Mouse (Mus musculus): ENCODE measurements at regions not wholly inside any gene's neighbourhood (a gene's known extent, or its start where the extent isn't known, plus 50 kb on each side); places are given as distances from the start of the nearest gene placed in this dataset.

GRCm38 (mm10) chr13:44044546-44045216 lies 260.1 kb downstream of the Cd83 start:
- Histone ChIP-seq H3K27ac (no peak overlapping the region), H3K27me3 (no peaks in the 10 kb centered on the region), H3K4me3 (no peak overlapping the region), H3K36me3 (no peaks in the 10 kb centered on the region), H3K4me2 (replicated peaks) (no peak overlapping the region), H3K9ac (no peak overlapping the region), H3K4me1 (peaks cover 8% of the 10 kb centered on the region), H3K9me3 (no peaks in the 10 kb centered on the region)
- ATAC-seq (ENCODE audit: insufficient number of reproducible peaks, insufficient read depth, low FRiP score, low TSS enrichment) = no peak
- WGBS = 86% methylated on average over 23 of the region's 23 CpGs

DNA sequence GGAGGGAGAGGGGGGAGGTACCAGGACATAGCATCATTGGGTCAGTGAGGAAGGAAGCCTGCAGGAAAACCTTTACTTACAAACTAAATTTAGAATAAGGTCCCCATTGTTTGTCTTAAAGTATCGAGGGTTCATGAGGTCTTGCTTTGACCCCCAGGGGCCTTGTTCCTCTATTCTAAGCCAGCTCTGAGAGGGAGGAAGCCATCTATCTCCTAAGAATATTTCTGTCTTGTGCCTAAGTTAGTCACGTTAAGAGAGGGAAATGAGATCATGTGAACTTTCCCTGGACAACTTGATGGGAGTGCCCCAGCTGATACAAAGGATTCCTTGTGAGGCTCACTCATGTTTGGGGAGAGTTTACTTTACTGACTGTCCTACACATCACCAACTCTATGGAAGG lies 261.9 kb downstream of the Cd83 start:
- Histone ChIP-seq H3K36me3 (no peaks in the 10 kb centered on the region), H3K27me3 (no peaks in the 10 kb centered on the region), H3K27ac (no peak overlapping the region), H3K4me2 (replicated peaks) (no peak overlapping the region), H3K9me3 (no peaks in the 10 kb centered on the region), H3K4me3 (no peak overlapping the region), H3K9ac (no peak overlapping the region), H3K4me1 (peaks cover 8% of the 10 kb centered on the region)
- no peak for ATAC-seq (ENCODE audit: insufficient number of reproducible peaks, insufficient read depth, low FRiP score, low TSS enrichment)
- 17% methylated on average over 2 of the region's 2 CpGs for WGBS

GRCm38 (mm10) chr13:44054157-44054556 lies 269.6 kb downstream of the Cd83 start:
- Histone ChIP-seq H3K27ac (no peak overlapping the region), H3K4me2 (replicated peaks) (no peak overlapping the region), H3K9ac (no peak overlapping the region), H3K27me3 (no peaks in the 10 kb centered on the region), H3K9me3 (no peaks in the 10 kb centered on the region), H3K36me3 (no peaks in the 10 kb centered on the region), H3K4me1 (peaks cover 10% of the 10 kb centered on the region; the same call in 1 of the 2 replicates), H3K4me3 (no peak overlapping the region)
- WGBS = 58% methylated on average over 7 of the region's 7 CpGs
- no peak for ATAC-seq (ENCODE audit: insufficient number of reproducible peaks, insufficient read depth, low FRiP score, low TSS enrichment)

DNA sequence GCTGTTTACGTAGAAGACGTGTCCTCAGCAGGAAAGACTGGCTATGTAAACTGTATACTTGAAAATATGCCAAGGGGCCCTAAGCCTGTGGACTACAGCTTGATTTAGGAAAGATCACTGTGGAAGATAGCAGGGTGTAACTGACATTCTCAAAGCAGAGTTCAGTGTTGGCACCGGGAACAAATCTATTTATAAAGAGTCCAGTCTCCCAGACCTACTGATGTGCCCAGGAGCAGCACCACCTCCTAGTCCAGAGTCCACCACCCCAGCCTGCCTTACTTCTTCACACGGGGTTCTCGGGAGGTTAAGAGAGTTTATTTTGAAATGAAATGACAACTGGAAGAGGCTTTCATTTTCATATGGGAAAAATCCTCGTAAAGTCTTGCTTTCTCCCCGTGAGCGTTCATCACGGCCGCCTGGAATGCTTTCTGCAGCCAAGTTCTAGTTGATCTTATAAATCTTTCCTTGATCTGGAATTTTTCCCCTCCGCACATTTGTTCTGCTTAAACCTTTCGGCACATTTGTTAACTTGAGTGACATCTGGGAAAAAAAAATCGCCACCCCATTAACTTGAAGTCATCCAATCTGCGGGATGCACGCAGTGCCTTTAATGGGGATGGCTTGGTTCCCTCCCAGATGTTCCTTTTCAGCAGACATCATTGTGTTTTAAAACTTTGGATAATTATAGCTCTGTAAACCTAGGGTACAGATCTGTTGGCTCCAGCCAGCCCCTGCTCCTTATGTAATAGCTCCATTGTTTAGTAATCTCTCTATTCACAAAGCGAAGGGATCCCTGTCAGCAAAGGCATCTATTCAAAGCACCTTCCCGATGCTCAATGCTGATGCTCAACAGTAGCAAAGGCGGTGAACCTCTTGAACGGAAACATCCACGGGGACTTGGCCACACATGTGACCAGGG lies 271.3 kb downstream of the Cd83 start:
- no peak for ATAC-seq (ENCODE audit: insufficient number of reproducible peaks, insufficient read depth, low FRiP score, low TSS enrichment)
- Histone ChIP-seq H3K4me3 (no peak overlapping the region), H3K9me3 (no peaks in the 10 kb centered on the region), H3K27ac (no peak overlapping the region), H3K9ac (no peak overlapping the region), H3K27me3 (no peaks in the 10 kb centered on the region), H3K4me1 (peaks cover 10% of the 10 kb centered on the region; the same call in 1 of the 2 replicates), H3K4me2 (replicated peaks) (0 out of 2 replicates have a peak overlapping the region, but pooled peaks have one; percentile 1), H3K36me3 (no peaks in the 10 kb centered on the region)
- WGBS = 45% methylated on average over 20 of the region's 20 CpGs

DNA sequence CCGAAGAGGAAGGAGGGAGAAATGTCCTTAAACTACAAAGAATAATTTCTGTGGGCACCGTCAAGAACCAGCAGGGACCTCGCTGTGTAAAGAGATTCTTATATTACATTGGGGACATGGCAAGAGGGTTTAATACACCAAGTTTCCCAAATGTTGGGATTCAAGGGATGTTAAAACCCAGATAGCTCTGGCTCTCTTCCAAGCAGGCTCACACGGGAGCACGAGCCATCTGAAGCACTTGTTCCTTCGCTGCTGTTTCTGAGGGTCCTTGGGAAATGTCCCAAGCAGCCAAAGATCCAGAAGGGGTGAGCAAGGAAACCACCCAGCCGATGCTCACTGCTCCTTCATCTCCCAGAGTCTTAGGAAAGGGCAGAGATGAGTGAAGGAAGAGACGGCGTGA lies 272.1 kb downstream of the Cd83 start:
- H3K4me1 ChIP-seq = peaks cover 11% of the 10 kb centered on the region; the same call in 1 of the 2 replicates
- WGBS = 81% methylated on average over 9 of the region's 9 CpGs

DNA sequence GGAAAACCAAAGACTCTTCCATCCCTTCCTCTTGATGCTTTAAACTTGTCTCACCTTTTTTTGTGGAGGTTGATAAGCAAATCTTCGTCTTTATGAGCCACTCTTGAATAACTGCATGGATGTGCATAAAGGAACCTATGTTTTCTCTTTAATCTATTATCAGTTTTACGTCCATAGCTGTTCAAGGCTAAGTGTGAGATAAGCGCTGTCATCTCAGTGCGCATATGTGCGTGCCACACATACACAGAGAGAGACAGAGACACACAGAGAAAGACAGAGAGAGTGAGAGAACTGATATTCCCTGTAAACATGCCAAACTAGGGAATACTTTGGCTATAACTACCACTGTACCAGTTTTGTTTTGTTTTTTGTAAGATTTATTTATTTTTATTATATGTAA lies 273.0 kb downstream of the Cd83 start:
- H3K9ac ChIP-seq = no peak overlapping the region
- H3K27me3 ChIP-seq = no peaks in the 10 kb centered on the region
- H3K27ac ChIP-seq = no peak overlapping the region
- peaks cover 13% of the 10 kb centered on the region; the same call in 1 of the 2 replicates for H3K4me1 ChIP-seq
- no peaks in the 10 kb centered on the region for H3K36me3 ChIP-seq
- H3K4me2 ChIP-seq (replicated peaks) = no peak overlapping the region
- WGBS = 94% methylated on average over 5 of the region's 5 CpGs
- no peaks in the 10 kb centered on the region for H3K9me3 ChIP-seq
- ATAC-seq (ENCODE audit: insufficient number of reproducible peaks, insufficient read depth, low FRiP score, low TSS enrichment) = no peak
- H3K4me3 ChIP-seq = no peak overlapping the region

More for the DNA sequence above, 272.1 kb downstream of the Cd83 start:
- H3K27me3 ChIP-seq = no peaks in the 10 kb centered on the region
- no peaks in the 10 kb centered on the region for H3K9me3 ChIP-seq
- H3K4me2 ChIP-seq (replicated peaks) = no peak overlapping the region
- H3K9ac ChIP-seq = no peak overlapping the region
- ATAC-seq (ENCODE audit: insufficient number of reproducible peaks, insufficient read depth, low FRiP score, low TSS enrichment) = no peak
- H3K4me3 ChIP-seq = no peak overlapping the region
- H3K36me3 ChIP-seq = no peaks in the 10 kb centered on the region
- no peak overlapping the region for H3K27ac ChIP-seq

DNA sequence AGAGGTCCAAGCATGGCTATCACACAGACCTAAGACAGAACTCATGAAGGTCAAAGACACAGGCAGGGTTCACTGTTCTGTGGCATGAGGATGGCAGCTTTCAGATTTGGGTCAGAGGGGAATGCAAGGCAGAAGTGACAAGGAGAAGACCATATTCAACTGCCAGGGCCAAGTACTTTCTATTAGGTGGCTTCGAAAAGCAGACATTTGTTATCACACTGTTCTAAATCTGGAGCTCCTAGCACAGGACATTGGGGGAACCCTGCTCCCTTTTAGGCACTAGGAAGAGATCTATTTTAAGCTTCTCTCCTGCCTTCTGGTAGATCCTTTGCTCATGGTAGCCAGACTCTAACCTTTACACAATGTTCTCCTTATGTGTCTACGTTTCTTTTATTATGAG lies 273.7 kb downstream of the Cd83 start:
- no peak overlapping the region for H3K27ac ChIP-seq
- no peaks in the 10 kb centered on the region for H3K9me3 ChIP-seq
- H3K36me3 ChIP-seq = no peaks in the 10 kb centered on the region
- 93% methylated on average over 2 of the region's 2 CpGs for WGBS
- no peak overlapping the region for H3K4me3 ChIP-seq
- H3K4me2 ChIP-seq (replicated peaks) = no peak overlapping the region
- no peak for ATAC-seq (ENCODE audit: insufficient number of reproducible peaks, insufficient read depth, low FRiP score, low TSS enrichment)
- H3K27me3 ChIP-seq = no peaks in the 10 kb centered on the region
- H3K9ac ChIP-seq = no peak overlapping the region
- H3K4me1 ChIP-seq = peaks cover 13% of the 10 kb centered on the region; the same call in 1 of the 2 replicates

GRCm38 (mm10) chr13:44059436-44059835 lies 274.9 kb downstream of the Cd83 start:
- peaks cover 13% of the 10 kb centered on the region; the same call in 1 of the 2 replicates for H3K4me1 ChIP-seq
- H3K9me3 ChIP-seq = no peaks in the 10 kb centered on the region
- no peaks in the 10 kb centered on the region for H3K36me3 ChIP-seq
- H3K27ac ChIP-seq = no peak overlapping the region
- no peak for ATAC-seq (ENCODE audit: insufficient number of reproducible peaks, insufficient read depth, low FRiP score, low TSS enrichment)
- no peak overlapping the region for H3K4me3 ChIP-seq
- 74% methylated on average over 8 of the region's 8 CpGs for WGBS
- no peaks in the 10 kb centered on the region for H3K27me3 ChIP-seq
- no peak overlapping the region for H3K4me2 ChIP-seq (replicated peaks)
- no peak overlapping the region for H3K9ac ChIP-seq

GRCm38 (mm10) chr13:44061286-44061685 lies 276.7 kb downstream of the Cd83 start:
- H3K27me3 ChIP-seq = 0 out of 2 replicates have a peak, but pooled peaks cover 2% of the 10 kb centered on the region
- H3K9ac ChIP-seq = no peak overlapping the region
- H3K27ac ChIP-seq = no peak overlapping the region
- H3K36me3 ChIP-seq = no peaks in the 10 kb centered on the region
- peaks cover 16% of the 10 kb centered on the region for H3K4me1 ChIP-seq
- no peak for ATAC-seq (ENCODE audit: insufficient number of reproducible peaks, insufficient read depth, low FRiP score, low TSS enrichment)
- 88% methylated on average over 4 of the region's 4 CpGs for WGBS
- no peak overlapping the region for H3K4me2 ChIP-seq (replicated peaks)
- H3K4me3 ChIP-seq = no peak overlapping the region
- H3K9me3 ChIP-seq = no peaks in the 10 kb centered on the region

DNA sequence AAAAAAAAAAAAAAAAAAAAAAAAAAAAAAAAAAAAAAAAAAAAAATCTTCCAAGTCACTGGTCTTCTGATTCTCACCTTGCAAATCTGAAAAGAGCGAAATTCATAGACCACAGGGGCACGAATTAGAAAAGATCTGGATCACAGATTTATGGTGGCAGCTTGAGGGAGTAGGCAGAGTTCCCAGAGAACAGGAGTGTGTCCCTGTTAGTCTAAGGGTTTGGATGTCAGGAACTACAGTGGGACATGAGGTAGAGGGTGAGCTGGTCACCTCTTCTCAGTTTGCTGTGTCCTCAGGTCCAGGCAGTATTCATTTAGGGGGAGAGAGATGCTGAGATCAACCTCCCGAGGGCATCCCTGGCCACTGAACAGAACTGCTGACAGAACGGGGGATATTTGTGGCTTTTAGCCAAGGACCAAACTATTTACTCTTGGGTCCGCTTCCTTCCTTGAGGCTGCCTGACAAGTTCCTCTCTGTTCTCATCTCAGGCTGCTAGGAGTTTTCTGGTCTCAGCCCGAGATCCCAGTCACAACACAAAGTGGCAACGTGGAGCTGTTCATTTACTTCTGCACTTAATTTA lies 277.2 kb downstream of the Cd83 start:
- ATAC-seq (ENCODE audit: insufficient number of reproducible peaks, insufficient read depth, low FRiP score, low TSS enrichment) = no peak
- H3K4me1 ChIP-seq = peaks cover 11% of the 10 kb centered on the region; the same call in 1 of the 2 replicates
- no peak overlapping the region for H3K4me3 ChIP-seq
- H3K27ac ChIP-seq = no peak overlapping the region
- no peak overlapping the region for H3K4me2 ChIP-seq (replicated peaks)
- no peaks in the 10 kb centered on the region for H3K36me3 ChIP-seq
- 45% methylated on average over 7 of the region's 7 CpGs for WGBS
- no peaks in the 10 kb centered on the region for H3K9me3 ChIP-seq
- 0 out of 2 replicates have a peak, but pooled peaks cover 2% of the 10 kb centered on the region for H3K27me3 ChIP-seq
- H3K9ac ChIP-seq = no peak overlapping the region

GRCm38 (mm10) chr13:44063317-44063716 lies 278.7 kb downstream of the Cd83 start:
- 0 out of 2 replicates have a peak, but pooled peaks cover 2% of the 10 kb centered on the region for H3K27me3 ChIP-seq
- no peaks in the 10 kb centered on the region for H3K36me3 ChIP-seq
- no peak overlapping the region for H3K4me3 ChIP-seq
- peaks cover 10% of the 10 kb centered on the region; the same call in 1 of the 2 replicates for H3K4me1 ChIP-seq
- no peak overlapping the region for H3K4me2 ChIP-seq (replicated peaks)
- no peak overlapping the region for H3K9ac ChIP-seq
- H3K9me3 ChIP-seq = no peaks in the 10 kb centered on the region
- 78% methylated on average over 8 of the region's 8 CpGs for WGBS
- no peak overlapping the region for H3K27ac ChIP-seq
- no peak for ATAC-seq (ENCODE audit: insufficient number of reproducible peaks, insufficient read depth, low FRiP score, low TSS enrichment)

Data from embryonic facial prominence, embryonic 12.5 days (tissue).